Mouse (Mus musculus) lung, postnatal 14 days (tissue): ENCODE data around the gene Zfp345.
A peak's percentile ranks its signal among the peaks of the same experiment; 100 is the strongest.
"Not testable (repeated sequence)": the region's sequence is repeated elsewhere in the genome, so short reads cannot be mapped to it uniquely, and the experiment has no call there.

ENCODE experiments used
- DNase-seq: peaks from one replicate; pipeline ENCODE4 v3.0.0; 2021

Zfp345 gene

DNA sequence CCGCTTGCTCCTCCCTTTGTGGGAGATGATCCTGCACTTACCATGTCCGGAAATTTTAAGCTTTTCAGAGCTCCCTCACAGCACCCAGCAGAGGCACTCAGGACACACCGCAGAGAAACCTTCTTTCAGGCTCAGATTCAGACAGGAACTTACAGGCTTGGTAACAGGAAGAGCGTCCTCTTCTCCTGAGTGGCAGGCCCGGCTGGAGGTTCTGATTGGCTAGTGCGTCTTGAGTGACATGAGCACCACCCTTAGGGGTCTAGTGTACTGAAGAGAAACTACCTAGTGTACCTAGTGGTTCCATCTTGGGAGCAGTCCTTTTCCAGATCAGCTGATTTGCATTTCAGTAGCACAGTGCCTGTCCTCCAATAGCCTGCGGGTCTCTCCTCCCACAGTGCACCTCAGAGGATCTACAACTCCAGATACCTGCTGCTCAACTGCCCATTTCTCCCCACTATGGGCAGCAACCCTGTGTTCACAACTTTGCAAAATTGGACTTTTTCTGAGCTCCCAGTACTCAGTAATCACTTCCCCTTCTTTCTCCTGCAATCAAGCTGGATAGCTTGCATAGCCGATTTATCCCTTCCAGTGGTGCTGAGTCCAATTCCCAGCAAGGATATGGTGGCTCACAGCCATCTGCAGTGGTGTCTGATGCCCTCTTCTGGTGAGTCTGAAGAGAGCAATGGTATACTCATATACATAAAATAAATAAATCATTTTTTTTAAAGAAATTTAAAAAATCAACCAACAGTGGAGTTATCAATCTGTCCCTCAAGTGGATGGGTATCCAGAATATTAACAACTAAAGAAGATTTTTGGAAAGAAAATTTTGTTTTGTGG is at the start of gene Zfp345:
TSS of gene Zfp345 (minus strand) at position 153 of the 840 bp plus-strand sequence.
- not testable (repeated sequence) for DNase-seq

GRCm38 (mm10) chr2:150525703-150526207 is 40.9 kb upstream of the Zfp345 start:
- no peak for DNase-seq

DNA sequence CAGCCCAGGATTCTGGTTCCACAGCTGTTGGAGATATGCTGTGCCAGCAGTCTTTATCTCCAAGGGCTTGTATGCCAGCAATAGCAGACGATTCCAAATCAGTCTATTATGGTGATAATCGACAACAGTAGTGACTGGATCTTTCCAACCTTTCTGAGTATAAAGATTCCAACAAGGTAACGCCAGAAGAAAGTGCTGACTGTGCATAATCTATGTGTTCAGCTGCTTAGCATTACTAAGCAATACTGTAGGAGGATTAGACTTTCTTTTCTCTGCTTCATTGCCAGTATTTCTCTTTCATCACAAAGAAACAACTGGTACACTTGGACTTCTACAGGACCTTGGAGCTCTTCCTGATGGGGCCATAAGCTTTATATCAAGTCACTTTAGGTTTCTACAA is 27.9 kb upstream of the Zfp345 start:
- DNase-seq = no peak

- DNase-seq = not testable (repeated sequence)
These were observed 15.5 kb upstream of the Zfp345 start for GRCm38 (mm10) chr2:150500124-150500973.

DNA sequence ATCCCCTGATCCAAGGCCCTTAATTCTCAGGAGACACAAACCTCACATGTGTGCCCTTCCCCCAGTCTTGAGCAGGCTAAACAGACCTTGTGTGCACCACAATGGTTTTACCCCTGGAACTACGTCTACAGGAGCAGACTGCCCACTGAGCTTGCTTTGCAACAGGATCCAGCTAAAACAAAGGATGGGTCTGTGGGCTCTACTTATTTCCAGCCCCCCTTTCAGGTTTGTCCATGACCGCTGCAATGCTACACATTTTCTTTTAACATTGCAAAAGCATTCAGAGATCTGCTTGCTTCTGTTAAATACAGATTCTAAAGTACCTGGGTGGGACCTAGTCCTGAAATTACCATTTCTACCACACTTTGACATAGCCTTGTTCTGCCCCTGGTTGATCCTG is 8.1 kb upstream of the Zfp345 start:
- DNase-seq = no peak

DNA sequence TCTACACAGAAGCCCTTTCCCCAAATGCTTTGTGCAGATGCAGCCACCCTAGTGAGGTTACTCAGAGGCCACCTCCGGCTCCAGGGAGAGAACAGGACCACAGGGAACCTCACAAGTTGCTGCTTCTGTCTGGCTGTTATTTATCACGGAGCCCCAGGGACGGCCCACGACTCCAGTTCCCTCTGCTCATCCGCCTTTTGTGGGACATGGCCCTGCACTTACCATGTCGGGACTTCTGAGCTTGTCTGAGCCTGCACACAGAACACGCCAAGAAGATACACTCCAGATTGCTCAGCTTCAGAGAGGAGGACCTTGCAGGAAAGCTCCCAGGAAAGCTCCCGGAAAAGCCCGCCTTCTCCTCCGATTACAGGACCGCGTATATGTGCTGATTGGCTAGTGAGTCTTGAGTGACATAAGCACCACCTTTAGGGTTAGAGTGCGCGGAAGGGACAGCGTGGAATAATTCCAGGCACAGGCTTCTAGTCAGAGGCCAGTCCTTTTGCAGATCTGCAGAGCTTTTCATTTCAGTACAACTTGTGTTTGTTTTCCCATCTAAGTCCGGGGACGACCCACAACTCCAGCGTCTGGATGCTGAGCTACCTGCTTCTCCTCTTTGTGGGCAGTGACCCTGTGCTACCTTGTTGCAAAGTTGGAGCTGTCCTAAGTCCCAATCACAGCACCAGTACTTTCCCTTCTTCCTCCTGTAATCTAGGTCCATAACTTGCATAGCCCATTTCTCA is 33.5 kb downstream of the Zfp345 start, which contains the start of gene Zfp442:
TSS of gene Zfp442 (minus strand) at position 307 of the 740 bp plus-strand sequence.
- peak; percentile 68 for DNase-seq

DNA sequence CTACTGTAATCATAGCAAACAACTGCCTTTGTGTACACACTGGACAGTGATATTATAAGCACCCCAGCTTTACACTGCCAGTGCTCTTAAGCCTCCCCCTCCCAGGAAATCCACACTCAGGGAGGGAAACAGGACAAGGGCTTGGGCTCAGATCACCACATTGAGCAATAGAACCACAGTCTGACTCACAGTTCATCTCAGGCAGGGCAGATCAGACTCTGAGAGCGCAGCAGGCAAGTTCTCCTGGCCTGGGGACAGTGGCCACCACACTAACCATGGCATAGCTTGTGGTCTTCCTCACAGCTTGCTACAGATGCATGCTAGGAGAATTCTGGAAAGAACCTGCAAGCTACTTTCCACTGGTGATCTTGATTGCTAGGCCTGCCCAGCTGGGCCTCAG is 45.8 kb downstream of the Zfp345 start:
- not testable (repeated sequence) for DNase-seq
